Mouse (Mus musculus): ENCODE measurements around the gene Vgll4.

DNA sequence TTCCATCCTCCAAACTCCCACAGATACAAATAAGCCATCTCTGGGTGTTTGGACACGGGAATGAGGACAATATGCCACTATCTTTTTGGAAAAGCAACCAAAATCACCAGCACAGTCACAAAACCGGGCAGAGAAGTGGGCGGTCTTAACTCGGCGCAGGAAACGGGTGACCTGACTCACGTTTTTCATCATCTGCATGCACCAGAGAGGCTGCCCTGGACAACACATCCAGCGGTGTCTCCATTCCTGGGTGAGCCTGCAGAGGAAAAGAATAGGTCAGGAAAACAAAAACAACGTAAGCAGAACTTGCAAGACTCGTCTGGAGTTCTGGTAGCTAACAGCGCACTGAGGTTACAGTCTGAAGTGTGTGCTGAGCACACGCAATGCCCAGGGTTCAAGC lies 12.0 kb downstream of the Vgll4 start:
- TF ChIP-seq JUND (conservative IDR thresholded peaks at IDR 0.05; ENCODE audit: low read depth, low read length) (no peak), CHD1 (IDR thresholded peaks at IDR 0.05; ENCODE audit: low read depth, low read length) (no peak), POLR2A (IDR thresholded peaks at IDR 0.05; ENCODE audit: low read depth, low read length) (no peak), CTCF (conservative IDR thresholded peaks at IDR 0.05 in 1 of 2, IDR thresholded peaks at IDR 0.05 in 1 of 2; ENCODE audit: low read depth in 2 of 2, low read length in 2 of 2) (no peak), POLR2AphosphoS2 (IDR thresholded peaks at IDR 0.05; ENCODE audit: low read depth, low read length) (no peak), ZC3H11A (IDR thresholded peaks at IDR 0.05; ENCODE audit: low read depth, low read length) (no peak), EP300 (IDR thresholded peaks at IDR 0.05; ENCODE audit: low read length) (no peak)

All from CH12.LX (cell line).